Mouse (Mus musculus): Measurements from ENCODE around the gene Bag2.

Bag2 gene

GRCm38 (mm10) chr1:33757491-33758041, at the start of gene Bag2:
Gene Bag2 (minus strand): TSS chr1:33757795.
- DNase-seq (ENCODE audit: low read depth) = peak; percentile 49

- no peak for DNase-seq (ENCODE audit: low read depth)
Observed at GRCm38 (mm10) chr1:33803323-33803722, 45.7 kb upstream of the Bag2 start.

DNA sequence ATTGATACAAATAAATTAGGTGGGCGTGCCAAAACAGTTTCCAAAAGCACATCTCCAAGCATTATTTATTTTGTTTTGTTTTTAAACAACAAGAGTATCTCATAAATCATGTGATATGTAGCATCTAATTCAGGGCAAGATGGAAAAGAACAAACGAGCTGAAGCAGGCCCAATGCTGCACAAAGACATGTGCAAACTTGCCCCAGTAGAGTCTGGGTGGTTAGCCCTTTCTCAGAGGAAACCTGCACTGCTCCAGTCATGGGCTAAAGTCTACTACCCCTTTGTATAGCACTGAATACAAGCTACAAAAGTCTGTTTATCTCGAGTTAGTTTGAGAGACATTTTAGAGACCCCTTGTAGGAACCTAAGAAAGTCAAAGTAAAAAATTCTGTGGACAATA, 42.0 kb upstream of the Bag2 start:
- no peak for DNase-seq (ENCODE audit: low read depth)

GRCm38 (mm10) chr1:33788493-33788892, 30.9 kb upstream of the Bag2 start:
- no peak for DNase-seq (ENCODE audit: low read depth)

- no peak for DNase-seq (ENCODE audit: low read depth)
Observed at GRCm38 (mm10) chr1:33788072-33788471, 30.5 kb upstream of the Bag2 start.

DNA sequence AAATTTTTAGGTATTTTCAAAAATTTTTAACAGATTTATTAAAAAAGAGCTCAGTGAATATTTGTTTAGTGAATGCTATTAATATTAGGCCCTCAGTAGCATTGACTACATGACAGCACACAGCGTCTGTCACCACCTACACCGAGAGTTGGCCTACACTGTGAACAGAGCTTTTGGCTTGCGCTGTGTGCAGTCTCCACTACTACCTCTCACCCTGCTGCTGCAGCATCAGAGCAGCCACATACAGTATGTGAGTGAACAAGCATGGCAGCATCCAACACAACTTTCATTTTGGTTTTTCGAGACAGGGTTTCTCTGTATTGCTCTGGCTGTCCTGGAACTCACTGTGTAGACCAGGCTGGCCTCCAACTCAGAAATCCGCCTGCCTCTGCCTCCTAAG, 27.0 kb upstream of the Bag2 start:
- DNase-seq (ENCODE audit: low read depth) = no peak

DNA sequence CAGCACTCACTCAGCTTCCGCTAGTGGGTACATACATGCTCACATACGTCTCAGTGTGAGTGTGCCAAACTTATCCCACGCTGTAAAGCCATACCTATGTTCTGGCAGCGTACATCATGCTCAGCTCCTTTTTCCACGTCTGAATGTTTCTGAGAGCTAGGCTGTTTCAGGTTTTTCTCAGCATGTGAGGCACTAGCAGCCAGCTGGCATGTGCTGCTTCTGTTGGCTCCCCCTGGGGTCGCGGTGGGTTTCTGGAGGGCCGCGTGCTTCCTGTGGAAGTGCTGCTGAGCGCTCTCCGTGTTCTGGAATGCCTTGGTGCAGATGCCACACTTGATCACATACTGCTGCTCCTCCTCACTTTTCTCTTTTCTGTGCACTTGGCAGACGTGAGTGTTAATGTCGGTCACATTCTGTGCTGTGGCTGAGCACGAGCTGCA, 18.6 kb upstream of the Bag2 start:
- no peak for DNase-seq (ENCODE audit: low read depth)

DNA sequence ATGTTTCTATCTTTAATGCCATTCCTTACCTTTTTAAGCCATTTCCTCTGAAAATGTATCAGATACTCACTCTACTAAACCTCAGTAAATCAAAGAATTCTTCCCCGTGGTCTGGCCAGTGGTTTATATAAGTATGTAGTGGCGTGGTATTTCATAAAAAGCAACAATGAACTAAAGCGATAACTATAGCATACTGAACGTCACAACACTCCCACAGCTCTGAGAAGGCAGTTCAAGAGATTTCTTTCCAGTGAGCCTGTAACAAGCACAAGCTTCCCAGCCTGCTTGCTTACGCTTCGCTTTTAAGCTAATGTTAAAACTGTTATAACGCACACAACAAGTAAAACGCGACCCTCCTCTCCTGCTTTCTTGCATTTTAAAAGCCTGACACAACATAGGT, 14.5 kb upstream of the Bag2 start:
- no peak for DNase-seq (ENCODE audit: low read depth)

DNA sequence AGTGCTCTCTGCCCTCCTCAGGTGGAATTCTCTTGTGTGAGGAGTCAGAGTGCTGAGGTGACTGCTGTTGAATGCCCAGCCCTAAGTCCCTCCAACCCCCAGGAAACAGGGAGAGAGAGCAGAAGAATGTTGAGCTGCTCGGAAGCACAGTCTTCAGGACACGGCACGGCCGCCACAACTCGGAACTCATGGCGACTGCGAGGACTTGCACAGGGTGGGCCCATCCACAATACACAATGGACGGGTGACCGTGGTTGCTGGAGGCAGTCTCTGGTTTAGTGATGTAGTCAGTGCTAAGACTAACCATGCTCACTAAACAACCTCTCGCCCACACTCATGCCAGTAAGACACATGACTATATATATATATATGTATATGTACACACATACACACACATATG, 14.0 kb upstream of the Bag2 start:
- DNase-seq (ENCODE audit: low read depth) = no peak

DNA sequence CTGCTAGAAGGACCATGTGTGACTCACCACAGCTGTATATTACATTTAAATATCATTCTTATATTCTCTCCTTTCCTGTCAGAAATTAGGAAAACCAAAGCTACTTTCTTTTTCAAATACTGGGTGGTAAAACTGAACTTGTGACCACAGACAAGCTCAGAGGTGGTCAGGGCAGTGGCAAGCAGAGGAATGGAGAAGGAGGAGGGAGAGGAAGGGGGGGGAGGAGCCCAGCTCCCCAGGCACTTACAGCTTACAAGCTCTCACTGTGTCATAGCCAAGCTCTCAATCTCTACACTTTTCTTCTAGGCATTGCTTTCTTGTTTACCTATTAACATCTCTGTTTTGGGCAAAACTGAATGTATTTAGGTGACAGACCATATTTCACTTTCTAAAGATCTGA, 11.2 kb upstream of the Bag2 start:
- DNase-seq (ENCODE audit: low read depth) = peak; percentile 78

GRCm38 (mm10) chr1:33768091-33768787, 10.6 kb upstream of the Bag2 start:
- DNase-seq (ENCODE audit: low read depth) = no peak

DNA sequence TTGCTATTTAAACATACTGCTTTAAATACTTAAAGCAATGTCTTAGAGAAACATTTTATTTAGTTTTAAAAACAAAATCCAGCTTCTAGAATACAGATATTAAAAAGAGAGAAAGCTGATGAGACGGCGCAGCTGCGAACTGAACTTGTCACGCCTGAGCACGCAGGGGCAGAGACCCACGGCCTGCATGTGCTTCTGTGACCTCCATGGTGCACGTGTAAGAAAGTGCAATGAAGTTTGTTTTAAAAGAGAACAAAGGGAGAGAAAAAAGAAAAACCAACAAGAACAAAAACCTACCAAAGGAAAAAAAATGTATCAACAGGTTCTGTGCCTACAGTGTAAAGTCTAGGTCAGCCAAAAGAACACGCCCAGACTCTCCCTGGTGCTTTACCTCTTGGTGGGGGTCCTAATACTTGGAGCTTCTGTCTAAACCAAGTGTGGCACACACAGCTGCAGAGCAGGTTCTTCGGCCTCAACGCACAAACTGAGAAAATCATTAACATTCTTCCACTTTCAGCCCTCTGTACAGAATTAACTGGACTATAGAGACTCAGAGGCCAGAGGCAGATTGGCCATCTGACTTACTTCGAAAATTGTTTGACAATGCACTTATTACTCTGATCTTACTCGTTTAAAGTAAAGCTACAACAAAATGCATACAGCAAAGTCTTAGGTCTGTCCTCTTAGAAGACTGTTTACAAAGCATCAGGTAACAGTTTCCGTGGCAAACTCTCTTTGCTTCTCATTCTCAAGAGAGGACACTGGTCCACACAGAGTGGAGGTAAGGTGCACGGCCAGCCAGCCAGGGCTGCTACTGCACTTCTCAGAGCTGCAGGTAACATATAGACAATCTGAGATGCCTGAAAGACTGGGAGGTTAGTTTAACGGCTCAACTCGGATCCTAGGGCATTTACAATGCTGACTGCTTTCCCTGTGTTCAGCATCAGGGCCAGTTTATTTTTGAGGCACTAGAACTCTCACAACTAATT, 9.2 kb upstream of the Bag2 start:
- no peak for DNase-seq (ENCODE audit: low read depth)

DNA sequence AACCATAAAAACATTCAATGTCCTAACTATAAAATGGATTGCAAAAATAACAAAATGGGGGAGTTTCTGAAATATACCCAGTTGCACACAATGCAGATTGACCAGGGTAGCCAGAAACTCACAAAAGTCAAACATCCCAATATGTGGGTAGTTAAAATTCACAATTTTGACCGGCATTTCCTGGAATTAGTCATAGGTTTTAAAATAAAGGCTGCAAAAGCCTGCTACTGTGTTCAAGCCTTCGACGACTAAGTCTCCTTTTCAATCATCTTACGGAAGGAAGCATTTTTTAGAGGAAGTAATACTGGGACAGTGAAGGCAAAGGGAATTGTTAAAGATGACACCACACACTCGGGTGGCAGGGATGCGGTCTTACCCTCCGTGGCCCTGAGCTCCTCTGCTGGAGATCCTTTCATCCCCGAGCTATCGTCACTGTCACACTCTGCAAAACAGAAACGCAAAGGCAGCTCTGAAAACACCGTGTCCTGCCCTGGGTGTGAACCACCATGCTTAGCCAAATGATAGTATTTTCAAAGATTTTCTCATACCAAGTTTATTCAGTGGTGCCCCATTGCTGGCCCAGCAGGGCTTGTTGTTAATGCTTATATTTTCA, 8.0 kb upstream of the Bag2 start:
- DNase-seq (ENCODE audit: low read depth) = no peak

GRCm38 (mm10) chr1:33763826-33764225, 6.2 kb upstream of the Bag2 start:
- no peak for DNase-seq (ENCODE audit: low read depth)

- peak; percentile 49 for DNase-seq (ENCODE audit: low read depth)
Observed at GRCm38 (mm10) chr1:33758488-33758887, 893 bp upstream of the Bag2 start.

DNA sequence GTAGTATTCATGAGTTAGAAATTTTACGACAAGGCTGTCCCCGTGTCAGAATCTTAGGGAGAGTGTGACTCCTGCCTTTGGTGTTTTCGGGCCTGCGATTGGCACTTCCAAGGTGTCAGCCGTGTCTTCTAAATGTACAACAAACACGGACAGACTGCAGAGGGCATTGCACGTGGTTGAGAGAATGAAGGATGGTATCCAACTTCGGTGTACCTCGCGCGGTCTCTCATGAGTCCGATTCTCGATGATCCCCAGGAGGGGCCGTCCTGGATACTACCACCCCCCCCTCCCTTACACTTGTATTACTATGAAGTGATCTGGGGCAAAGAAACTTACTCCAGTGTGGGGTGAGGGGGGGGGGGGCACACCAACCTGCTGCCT, 572 bp downstream of the Bag2 start:
- peak; percentile 58 for DNase-seq (ENCODE audit: low read depth)

DNA sequence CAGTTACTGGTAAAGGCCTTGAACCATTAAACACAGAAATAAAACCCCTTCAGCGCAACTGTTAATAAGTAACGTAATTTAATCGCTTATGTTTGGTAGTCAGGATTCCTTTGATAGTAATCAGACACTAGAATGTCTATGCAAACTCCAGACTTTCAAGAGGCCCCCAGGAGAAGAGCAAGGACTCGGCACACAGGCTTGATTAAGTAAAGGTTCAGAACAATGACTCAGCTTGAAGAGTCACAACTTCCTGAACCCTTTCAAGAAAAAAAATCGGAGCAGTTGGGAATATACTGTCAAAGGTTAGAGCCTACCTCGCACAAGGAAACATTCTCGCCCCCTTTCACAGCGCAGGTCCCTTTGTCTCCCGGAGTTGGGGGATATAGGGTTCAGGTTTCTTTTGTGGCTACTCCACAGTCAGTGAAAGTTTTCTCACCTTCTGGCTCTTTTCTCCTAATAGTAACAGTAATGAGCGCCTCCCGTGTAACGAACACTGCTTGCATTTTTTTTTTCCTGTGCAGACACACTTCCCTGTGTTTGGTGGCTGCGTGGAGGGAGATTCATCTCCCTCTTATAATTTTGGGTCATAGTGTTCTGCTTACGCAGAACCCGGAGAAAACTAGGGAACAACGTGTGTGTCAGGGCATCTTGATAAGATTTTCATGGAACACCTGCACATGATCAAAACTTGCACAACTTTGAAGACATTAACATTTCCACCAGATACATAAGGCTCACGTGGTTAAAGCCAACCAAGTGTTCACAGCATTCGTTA, 1.1 kb downstream of the Bag2 start:
- peak; percentile 73 for DNase-seq (ENCODE audit: low read depth)

DNA sequence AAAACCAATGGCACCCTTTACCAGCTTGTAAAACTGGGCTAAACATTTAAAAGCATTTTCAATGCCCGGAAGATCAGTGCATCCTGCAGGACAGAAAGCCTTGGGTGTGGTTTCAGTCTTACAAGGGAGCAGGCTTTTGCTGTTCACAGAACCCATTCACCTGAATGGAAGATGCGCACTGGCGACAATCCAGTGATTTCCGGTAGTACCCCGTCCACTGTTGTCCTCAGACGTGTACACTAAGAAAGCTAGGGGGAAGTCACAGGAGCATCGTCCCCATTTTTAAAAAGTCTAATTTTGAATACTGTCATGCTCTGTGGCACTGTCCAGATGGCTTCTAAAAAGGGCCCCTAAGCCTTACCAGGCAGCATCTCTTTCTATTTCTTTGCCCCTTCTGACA, 1.8 kb downstream of the Bag2 start:
- DNase-seq (ENCODE audit: low read depth) = no peak

GRCm38 (mm10) chr1:33754965-33755735, 2.4 kb downstream of the Bag2 start:
- DNase-seq (ENCODE audit: low read depth) = no peak

GRCm38 (mm10) chr1:33754089-33754488, 3.5 kb downstream of the Bag2 start:
- DNase-seq (ENCODE audit: low read depth) = no peak

- no peak for DNase-seq (ENCODE audit: low read depth)
Observed at GRCm38 (mm10) chr1:33751283-33751682, 6.3 kb downstream of the Bag2 start.
